Mouse (Mus musculus) stomach, postnatal 0 days (tissue): ENCODE measurements around the gene Sipa1l1.

ENCODE experiments used
- CTCF ChIP-seq: IDR thresholded peaks from 2 replicates; pipeline ENCODE4 v1.5.1; 2016; ENCODE audit warnings: antibody characterized with exemption, low read depth, mild to moderate bottlenecking, moderate library complexity
- EP300 ChIP-seq: optimal IDR thresholded peaks from 2 replicates; pipeline ENCODE3; 2016; ENCODE audit warnings: antibody characterized with exemption

GRCm38 (mm10) chr12:82499731-82500130 lies 330.6 kb downstream of the Sipa1l1 start:
- TF ChIP-seq EP300 (no peak), CTCF (no peak)
